Mouse (Mus musculus) forebrain, embryonic 10.5 days (tissue): Measurements from ENCODE around the gene Pitx3. TPM values are rescaled to one million over a fixed set of nuclear protein-coding genes. Genes with fewer than 3 reads are reported as not detected.

Source experiments
- DNase-seq: peaks from one replicate; pipeline ENCODE4 v3.0.0-alpha.2; 2017; ENCODE audit warnings: low spot score; ENCODE audit errors: extremely low spot score
- H3K27ac ChIP-seq: fragments of 300-500 bp; sonication (generic); 2 replicates; pipeline ENCODE4 v1.5.1; 2016; ENCODE audit warnings: mild to moderate bottlenecking
- H3K27me3 ChIP-seq: fragments of 300-500 bp; sonication (generic); 2 replicates; pipeline ENCODE4 v1.6.1; 2016; ENCODE audit warnings: mild to moderate bottlenecking; ENCODE audit not compliant: poor library complexity, severe bottlenecking
- H3K36me3 ChIP-seq: fragments of 300-500 bp; sonication (generic); replicated peaks from 2 replicates; pipeline ENCODE4 v1.6.1; 2016; ENCODE audit warnings: mild to moderate bottlenecking, moderate library complexity
- H3K4me1 ChIP-seq: fragments of 300-500 bp; sonication (generic); 2 replicates; pipeline ENCODE4 v1.6.1; 2016
- H3K4me3 ChIP-seq: fragments of 300-500 bp; sonication (generic); 2 replicates; pipeline ENCODE4 v1.5.1; 2016; ENCODE audit warnings: mild to moderate bottlenecking, moderate library complexity
- H3K9me3 ChIP-seq: fragments of 300-500 bp; sonication (generic); 2 replicates; pipeline ENCODE4 v1.6.1; 2016; ENCODE audit warnings: mild to moderate bottlenecking, moderate library complexity
- WGBS: fragments of 180-500 bp; shearing (Covaris S2); methylation state at CpG from one replicate; pipeline ENCODE4 v1.1.7; 2016; 5-methylcytosine and 5-hydroxymethylcytosine counted together
- polyA plus RNA-seq: library from polyadenylated mRNA; unstranded; fragments of >200 nt; fragmentation: Nextera tagmentation; extraction: Ambion mirVana; gene quantifications from 2 replicates; pipeline ENCODE4 v1.2.1, GENCODE M21; 2016

Pitx3 gene
- polyA plus RNA-seq, 1 experiment from 2014 or later, result 0.25 TPM

- no peaks in the 10 kb centered on the region for H3K4me1 ChIP-seq
- no peaks in the 10 kb centered on the region for H3K27me3 ChIP-seq
- H3K4me3 ChIP-seq, result no peak overlapping the region
- no peaks in the 10 kb centered on the region for H3K36me3 ChIP-seq
- no peaks in the 10 kb centered on the region for H3K9me3 ChIP-seq
- H3K27ac ChIP-seq, result no peak overlapping the region
- DNase-seq, result no peak
Observed at GRCm38 (mm10) chr19:46124651-46125050, 23.5 kb downstream of the Pitx3 start.

GRCm38 (mm10) chr19:46123876-46124275 lies 24.2 kb downstream of the Pitx3 start:
- Histone ChIP-seq H3K9me3 (no peaks in the 10 kb centered on the region), H3K4me1 (no peaks in the 10 kb centered on the region), H3K36me3 (no peaks in the 10 kb centered on the region), H3K27ac (no peak overlapping the region), H3K4me3 (no peak overlapping the region), H3K27me3 (no peaks in the 10 kb centered on the region)
- WGBS, result 89% methylated on average over 3 of the region's 3 CpGs
- no peak for DNase-seq

- no peaks in the 10 kb centered on the region for H3K4me1 ChIP-seq
- no peaks in the 10 kb centered on the region for H3K36me3 ChIP-seq
- WGBS, result 83% methylated on average over 6 of the region's 6 CpGs
- DNase-seq, result no peak
- no peaks in the 10 kb centered on the region for H3K9me3 ChIP-seq
- no peaks in the 10 kb centered on the region for H3K27me3 ChIP-seq
- H3K4me3 ChIP-seq, result no peak overlapping the region
- H3K27ac ChIP-seq, result no peak overlapping the region
Observed at GRCm38 (mm10) chr19:46120872-46121271, 27.3 kb downstream of the Pitx3 start.

GRCm38 (mm10) chr19:46119458-46119857 lies 28.7 kb downstream of the Pitx3 start:
- no peak for DNase-seq
- Histone ChIP-seq H3K9me3 (no peaks in the 10 kb centered on the region), H3K27ac (no peak overlapping the region), H3K36me3 (no peaks in the 10 kb centered on the region), H3K4me1 (no peaks in the 10 kb centered on the region), H3K4me3 (no peak overlapping the region), H3K27me3 (no peaks in the 10 kb centered on the region)
- WGBS, result 96% methylated on average over 3 of the region's 3 CpGs

- no peak overlapping the region for H3K27ac ChIP-seq
- no peak overlapping the region for H3K4me3 ChIP-seq
- H3K4me1 ChIP-seq, result no peaks in the 10 kb centered on the region
- no peaks in the 10 kb centered on the region for H3K27me3 ChIP-seq
- no peaks in the 10 kb centered on the region for H3K36me3 ChIP-seq
- WGBS, result 60% methylated on average over 4 of the region's 4 CpGs
- no peaks in the 10 kb centered on the region for H3K9me3 ChIP-seq
- no peak for DNase-seq
Observed at GRCm38 (mm10) chr19:46114617-46115016, 33.5 kb downstream of the Pitx3 start.

GRCm38 (mm10) chr19:46110781-46111180 lies 37.3 kb downstream of the Pitx3 start:
- Histone ChIP-seq H3K4me1 (no peaks in the 10 kb centered on the region), H3K9me3 (no peaks in the 10 kb centered on the region), H3K36me3 (no peaks in the 10 kb centered on the region), H3K27me3 (no peaks in the 10 kb centered on the region), H3K4me3 (no peak overlapping the region), H3K27ac (no peak overlapping the region)
- DNase-seq, result no peak
- WGBS, result 88% methylated on average over 5 of the region's 5 CpGs

- no peak for DNase-seq
- 79% methylated on average over 2 of the region's 2 CpGs for WGBS
- Histone ChIP-seq H3K4me3 (no peak overlapping the region), H3K27me3 (no peaks in the 10 kb centered on the region), H3K36me3 (no peaks in the 10 kb centered on the region), H3K27ac (no peak overlapping the region), H3K4me1 (no peaks in the 10 kb centered on the region), H3K9me3 (no peaks in the 10 kb centered on the region)
Observed at GRCm38 (mm10) chr19:46110214-46110613, 37.9 kb downstream of the Pitx3 start.

GRCm38 (mm10) chr19:46104187-46104557 lies 44.0 kb downstream of the Pitx3 start:
- H3K4me3 ChIP-seq, result no peak overlapping the region
- WGBS, result 82% methylated on average over 2 of the region's 2 CpGs
- H3K36me3 ChIP-seq, result no peaks in the 10 kb centered on the region
- DNase-seq, result no peak
- H3K9me3 ChIP-seq, result peaks cover 3% of the 10 kb centered on the region; the same call in 1 of the 2 replicates
- H3K27me3 ChIP-seq, result no peaks in the 10 kb centered on the region
- H3K4me1 ChIP-seq, result no peaks in the 10 kb centered on the region
- H3K27ac ChIP-seq, result no peak overlapping the region

- H3K36me3 ChIP-seq, result no peaks in the 10 kb centered on the region
- peaks cover 3% of the 10 kb centered on the region; the same call in 1 of the 2 replicates for H3K9me3 ChIP-seq
- 91% methylated on average over 6 of the region's 6 CpGs for WGBS
- no peaks in the 10 kb centered on the region for H3K27me3 ChIP-seq
- no peak overlapping the region for H3K27ac ChIP-seq
- H3K4me3 ChIP-seq, result no peak overlapping the region
- DNase-seq, result no peak
- no peaks in the 10 kb centered on the region for H3K4me1 ChIP-seq
Observed at GRCm38 (mm10) chr19:46103437-46104186, 44.5 kb downstream of the Pitx3 start.

- Histone ChIP-seq H3K27me3 (no peaks in the 10 kb centered on the region), H3K36me3 (no peaks in the 10 kb centered on the region), H3K9me3 (peaks cover 3% of the 10 kb centered on the region; the same call in 1 of the 2 replicates), H3K27ac (no peak overlapping the region), H3K4me1 (no peaks in the 10 kb centered on the region), H3K4me3 (no peak overlapping the region)
- DNase-seq, result no peak
- 94% methylated on average over 3 of the region's 3 CpGs for WGBS
Observed at GRCm38 (mm10) chr19:46099561-46099960, 48.6 kb downstream of the Pitx3 start.

- Histone ChIP-seq H3K27me3 (no peaks in the 10 kb centered on the region), H3K4me3 (no peak overlapping the region), H3K36me3 (no peaks in the 10 kb centered on the region), H3K4me1 (no peaks in the 10 kb centered on the region), H3K27ac (no peak overlapping the region), H3K9me3 (peaks cover 3% of the 10 kb centered on the region; the same call in 1 of the 2 replicates)
- DNase-seq, result no peak
- 91% methylated on average over 5 of the region's 5 CpGs for WGBS
Observed at GRCm38 (mm10) chr19:46096396-46096795, 51.7 kb downstream of the Pitx3 start.

- H3K9me3 ChIP-seq, result no peaks in the 10 kb centered on the region
- 82% methylated on average over 4 of the region's 4 CpGs for WGBS
- H3K4me1 ChIP-seq, result no peaks in the 10 kb centered on the region
- H3K27me3 ChIP-seq, result no peaks in the 10 kb centered on the region
- no peak overlapping the region for H3K4me3 ChIP-seq
- no peaks in the 10 kb centered on the region for H3K36me3 ChIP-seq
- no peak overlapping the region for H3K27ac ChIP-seq
- DNase-seq, result no peak
Observed at GRCm38 (mm10) chr19:46095291-46095690, 52.8 kb downstream of the Pitx3 start.

- DNase-seq, result no peak
- WGBS, result 94% methylated on average over 2 of the region's 2 CpGs
- Histone ChIP-seq H3K4me1 (no peaks in the 10 kb centered on the region), H3K27me3 (no peaks in the 10 kb centered on the region), H3K27ac (no peak overlapping the region), H3K9me3 (no peaks in the 10 kb centered on the region), H3K4me3 (no peak overlapping the region), H3K36me3 (no peaks in the 10 kb centered on the region)
Observed at GRCm38 (mm10) chr19:46094144-46094543, 54.0 kb downstream of the Pitx3 start.

- WGBS, result 89% methylated on average over 4 of the region's 4 CpGs
- no peaks in the 10 kb centered on the region for H3K27me3 ChIP-seq
- H3K4me1 ChIP-seq, result no peaks in the 10 kb centered on the region
- H3K9me3 ChIP-seq, result no peaks in the 10 kb centered on the region
- no peak overlapping the region for H3K27ac ChIP-seq
- H3K4me3 ChIP-seq, result no peak overlapping the region
- H3K36me3 ChIP-seq, result peaks cover under 1% of the 10 kb centered on the region
- DNase-seq, result no peak
Observed at GRCm38 (mm10) chr19:46091641-46092040, 56.5 kb downstream of the Pitx3 start.
